In genomic region chr4:56909568-56909967, GRCm38 (mm10) we compare ENCODE assay signal across 30 mouse cellular contexts. TPM values are rescaled to one million over a fixed set of nuclear protein-coding genes. Genes with fewer than 3 reads are reported as not detected.
DNase-seq lines count a peak whose midpoint lies in the region.
"Had no signal": no experiment of that assay in that cellular context is flagged by ENCODE, and none has a peak within 500 bp of the region (broad histone marks: within the 10 kb centered on the region; RNA-seq: fewer than 3 reads in every experiment).

No protein-coding gene starts in this region.

- peak; percentile 25 to 33 for DNase-seq in frontal cortex, adult 2 months (ENCODE audit: extremely low spot score in 1 of 2, low spot score in 1 of 2)
- DNase-seq in frontal cortex, postnatal 25 days (ENCODE audit: low spot score in 2 of 2) = no peak
- DNase-seq in embryo, embryonic 11.5 days (ENCODE audit: low read depth, low spot score) = peak; percentile 22
- DNase-seq in limb, embryonic 10.5 days (ENCODE audit: low spot score) = no peak
- DNase-seq in mesoderm, embryonic 11.5 days (ENCODE audit: low read depth, low spot score) = peak; percentile 8
- no peak for DNase-seq in spleen, postnatal 4 days (ENCODE audit: low spot score in 2 of 2)
- DNase-seq in lung, postnatal 4 days = no peak
- DNase-seq: adrenal gland, adult 2 months; B cell, adult 2 months; cerebellum, adult 8-10 months; cerebellum, postnatal 25 days; gastrocnemius, postnatal 25 days; heart, postnatal 36 days; kidney, postnatal 25 days; liver; lung, embryonic 14.5 days; lung, postnatal 14 days; spleen, adult 18-20 months; thymus, adult 2 months; thymus, postnatal 36 days had no signal

- H3K4me3 ChIP-seq in limb, embryonic 10.5 days = no peak overlapping the region
- H3K4me3 ChIP-seq: embryonic facial prominence, embryonic 12.5 days; forebrain, embryonic 10.5 days; forebrain, embryonic 15.5 days; hindbrain, embryonic 12.5 days; kidney, embryonic 15.5 days; midbrain, embryonic 12.5 days; myocyte; neural tube, embryonic 12.5 days had no signal

- no peaks in the 10 kb centered on the region for H3K27me3 ChIP-seq in limb, embryonic 10.5 days (ENCODE audit: low read depth, poor library complexity, severe bottlenecking)
- H3K27me3 ChIP-seq: embryonic facial prominence, embryonic 12.5 days; forebrain, embryonic 15.5 days; hindbrain, embryonic 12.5 days; kidney, embryonic 15.5 days; midbrain, embryonic 12.5 days; neural tube, embryonic 12.5 days had no signal

- WGBS in limb, embryonic 10.5 days = 55% methylated on average over 3 of the region's 3 CpGs

- H3K9me3 ChIP-seq in limb, embryonic 10.5 days (replicated peaks) = no peaks in the 10 kb centered on the region
- H3K9me3 ChIP-seq: embryonic facial prominence, embryonic 12.5 days; forebrain, embryonic 10.5 days; forebrain, embryonic 15.5 days; hindbrain, embryonic 12.5 days; kidney, embryonic 15.5 days; midbrain, embryonic 12.5 days; neural tube, embryonic 12.5 days had no signal

- H3K36me3 ChIP-seq in limb, embryonic 10.5 days = peaks cover 93% of the 10 kb centered on the region

- peak overlapping the region; percentile 15; the same call in 1 of the 2 replicates for H3K27ac ChIP-seq in limb, embryonic 10.5 days
- H3K27ac ChIP-seq: embryonic facial prominence, embryonic 12.5 days; forebrain, embryonic 10.5 days; forebrain, embryonic 15.5 days; hindbrain, embryonic 12.5 days; hindbrain, postnatal 0 days; kidney, embryonic 15.5 days; liver, embryonic 14.5 days; midbrain, embryonic 12.5 days; neural tube, embryonic 12.5 days had no signal

- peaks cover 13% of the 10 kb centered on the region for H3K4me1 ChIP-seq in limb, embryonic 10.5 days
- H3K4me1 ChIP-seq: forebrain, embryonic 10.5 days; forebrain, embryonic 15.5 days; hindbrain, embryonic 12.5 days; kidney, embryonic 15.5 days; midbrain, embryonic 12.5 days; neural tube, embryonic 12.5 days had no signal

RNA-seq across cellular contexts. Expression of gene Tmem245, which starts 37.7 kb away (rescaled TPM):
- polyA plus RNA-seq in frontal cortex, adult 2 months (2012; rRNA removed) = 13.7 and 14.1 TPM in 2 replicates
- 13.6 and 14.7 TPM in 2 replicates for polyA plus RNA-seq in limb, embryonic 10.5 days (2016; fragmentation: Nextera tagmentation; extraction: Ambion mirVana)

RNA-seq across cellular contexts. Expression of gene Ctnnal1, which starts 44.6 kb away (rescaled TPM):
- polyA plus RNA-seq in frontal cortex, adult 2 months (2012; rRNA removed) = 21.6 and 23.9 TPM in 2 replicates
- 29.6 and 33.2 TPM in 2 replicates for polyA plus RNA-seq in limb, embryonic 10.5 days (2016; fragmentation: Nextera tagmentation; extraction: Ambion mirVana)

Comparison
In these comparisons a context has a peak if more than half of its experiments do, and no peak if none do; other contexts are left out.
1. DNase-seq: peak in frontal cortex, adult 2 months (2 of 2), embryo, embryonic 11.5 days (single experiment) and mesoderm, embryonic 11.5 days (single experiment); none in frontal cortex, postnatal 25 days (0 of 2), limb, embryonic 10.5 days (single experiment), spleen, postnatal 4 days (0 of 2) and lung, postnatal 4 days (0 of 2).